Mouse (Mus musculus) liver, adult (tissue): ENCODE data around the gene Tmem200a.

Experiments used
- GATA4 ChIP-seq: IDR thresholded peaks from 2 replicates; pipeline ENCODE4 v1.6.1; 2014; ENCODE audit warnings: mild to moderate bottlenecking, low read length; ENCODE audit not compliant: insufficient replicate concordance

Tmem200a gene

GRCm38 (mm10) chr10:25928861-25929368, 149.9 kb downstream of the Tmem200a start:
- TF ChIP-seq GATA4 = no peak

GRCm38 (mm10) chr10:25928448-25928786, 150.4 kb downstream of the Tmem200a start:
- TF ChIP-seq GATA4 = no peak

- no peak for TF ChIP-seq GATA4
Observed at GRCm38 (mm10) chr10:25927553-25928447, 151.1 kb downstream of the Tmem200a start.

GRCm38 (mm10) chr10:25920640-25921278, 158.1 kb downstream of the Tmem200a start:
- no peak for TF ChIP-seq GATA4

GRCm38 (mm10) chr10:25918103-25918502, 160.7 kb downstream of the Tmem200a start:
- TF ChIP-seq GATA4 = no peak

- no peak for TF ChIP-seq GATA4
Observed at GRCm38 (mm10) chr10:25910270-25910669, 168.6 kb downstream of the Tmem200a start.

- no peak for TF ChIP-seq GATA4
Observed at GRCm38 (mm10) chr10:25908027-25909012, 170.5 kb downstream of the Tmem200a start.

GRCm38 (mm10) chr10:25887225-25887624, 191.6 kb downstream of the Tmem200a start:
- TF ChIP-seq GATA4 = no peak

GRCm38 (mm10) chr10:25884512-25884911, 194.3 kb downstream of the Tmem200a start:
- TF ChIP-seq GATA4 = no peak

GRCm38 (mm10) chr10:25877731-25878130, 201.1 kb downstream of the Tmem200a start:
- TF ChIP-seq GATA4 = no peak

- TF ChIP-seq GATA4 = no peak
Observed at GRCm38 (mm10) chr10:25876809-25877208, 202.0 kb downstream of the Tmem200a start.

GRCm38 (mm10) chr10:25868739-25869138, 210.1 kb downstream of the Tmem200a start:
- no peak for TF ChIP-seq GATA4
